Mouse (Mus musculus): ENCODE measurements around the gene Thsd7b.

- TF ChIP-seq CTCF (IDR thresholded peaks at IDR 0.05; ENCODE audit: low read depth, low read length): no peak
- no peak for TF ChIP-seq POLR2AphosphoS5 (IDR thresholded peaks at IDR 0.05; ENCODE audit: insufficient replicate concordance, low read depth, low read length)
- no peak for TF ChIP-seq TAL1 (conservative IDR thresholded peaks at IDR 0.05; ENCODE audit: low read depth, low read length)
These were observed 228.6 kb downstream of the Thsd7b start for GRCm38 (mm10) chr1:129501707-129502106.
